Mouse (Mus musculus) liver, adult 2 months (tissue): ENCODE measurements around the gene Hps3.

Experiments used
- CTCF ChIP-seq: fragments of 200-500 bp; IDR thresholded peaks from 2 replicates; pipeline ENCODE4 v1.5.1; 2011; ENCODE audit warnings: low read depth, low read length, control low read depth
- POLR2A ChIP-seq: fragments of 200-500 bp; IDR thresholded peaks from 2 replicates; pipeline ENCODE4 v1.6.1; 2011; ENCODE audit warnings: low read length, control low read depth; ENCODE audit not compliant: insufficient read depth; ENCODE audit errors: extremely low read depth

- no peak for TF ChIP-seq POLR2A
- TF ChIP-seq CTCF, result no peak
Observed at GRCm38 (mm10) chr3:20026996-20027689, 8.0 kb downstream of the Hps3 start.
